Mouse (Mus musculus) limb, embryonic 13.5 days (tissue): ENCODE measurements around the gene Nlrp5. TPM values are rescaled to one million over a fixed set of nuclear protein-coding genes. Genes with fewer than 3 reads are reported as not detected.
"Not testable (repeated sequence)": the region's sequence is repeated elsewhere in the genome, so short reads cannot be mapped to it uniquely, and the experiment has no call there.

ENCODE experiments used
- ATAC-seq: fragments of 200-750 bp; cut with Nextera tagmentation; 2 replicates; pipeline ENCODE4 v1.8.0; 2017; ENCODE audit warnings: low read depth, moderate number of reproducible peaks, moderate TSS enrichment; ENCODE audit not compliant: low FRiP score
- H3K27ac ChIP-seq: fragments of 300-500 bp; sonication (generic); 2 replicates; pipeline ENCODE4 v1.5.1; 2015; ENCODE audit warnings: inconsistent platforms, mild to moderate bottlenecking, moderate library complexity
- H3K27me3 ChIP-seq: fragments of 300-500 bp; sonication (generic); 2 replicates; pipeline ENCODE4 v1.6.1; 2015; ENCODE audit warnings: mild to moderate bottlenecking, inconsistent platforms
- H3K36me3 ChIP-seq: fragments of 300-500 bp; sonication (generic); 2 replicates; pipeline ENCODE4 v1.6.1; 2015; ENCODE audit warnings: inconsistent platforms, mild to moderate bottlenecking, moderate library complexity
- H3K4me1 ChIP-seq: fragments of 300-500 bp; sonication (generic); 2 replicates; pipeline ENCODE4 v1.6.1; 2015; ENCODE audit warnings: inconsistent platforms
- H3K4me2 ChIP-seq: fragments of 300-500 bp; sonication (generic); replicated peaks from 2 replicates; pipeline ENCODE4 v1.6.1; 2015; ENCODE audit warnings: inconsistent platforms, mild to moderate bottlenecking, moderate library complexity
- H3K4me3 ChIP-seq: fragments of 300-500 bp; sonication (generic); 2 replicates; pipeline ENCODE4 v1.5.1; 2015; ENCODE audit warnings: moderate library complexity, mild to moderate bottlenecking, inconsistent platforms
- H3K9ac ChIP-seq: fragments of 300-500 bp; sonication (generic); 2 replicates; pipeline ENCODE4 v1.6.1; 2015; ENCODE audit warnings: mild to moderate bottlenecking, inconsistent platforms
- H3K9me3 ChIP-seq: fragments of 300-500 bp; sonication (generic); 2 replicates; pipeline ENCODE4 v1.6.1; 2016; ENCODE audit warnings: inconsistent platforms
- WGBS: fragments of 180-500 bp; shearing (Covaris S2); methylation state at CpG from one replicate; pipeline ENCODE4 v1.1.7; 2015; 5-methylcytosine and 5-hydroxymethylcytosine counted together
- microRNA-seq: library from miRNA; unstranded; fragments of <30 nt; microRNA quantifications from one replicate; pipeline ENCODE4, GENCODE M21; 2016
- polyA plus RNA-seq: library from polyadenylated mRNA; unstranded; fragments of >200 nt; fragmentation: Nextera tagmentation; extraction: Ambion mirVana; gene quantifications from 2 replicates; pipeline ENCODE4 v1.2.1, GENCODE M21; 2015

The Nlrp5 gene
- 0.05 TPM in 1 of 2 replicates, not detected in the other for polyA plus RNA-seq

DNA sequence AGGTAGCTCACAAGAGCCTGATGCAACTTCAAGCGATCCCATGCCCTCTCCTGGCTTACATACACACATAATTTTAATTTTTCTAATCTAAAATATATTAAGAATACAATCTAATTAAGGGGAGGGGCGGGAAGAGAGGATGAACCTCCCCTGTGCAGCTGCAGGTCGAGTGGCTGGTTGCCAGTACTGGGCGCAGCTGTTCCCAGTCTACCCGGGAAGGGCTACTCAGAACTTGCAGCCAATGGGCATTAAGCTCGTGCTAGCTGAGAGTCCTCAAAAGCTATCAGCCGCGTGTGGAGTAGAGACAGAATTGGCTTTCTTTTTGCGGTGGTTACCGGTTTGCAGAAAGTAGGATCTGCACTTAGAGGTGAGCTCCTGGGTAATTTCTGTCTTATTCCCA lies at the start of gene Nlrp5:
Nlrp5 (plus strand) TSS at position 301 of the 400 bp plus-strand sequence.
- no peaks in the 10 kb centered on the region for H3K36me3 ChIP-seq
- no peak within 1 kb of the TSS for H3K27ac ChIP-seq
- no peak within 1 kb of the TSS for H3K9ac ChIP-seq
- no peak for ATAC-seq
- 74% methylated on average over 10 of the region's 10 CpGs for WGBS
- no peak within 1 kb of the TSS for H3K4me3 ChIP-seq
- H3K4me2 ChIP-seq, result no peak within 1 kb of the TSS
- peaks cover 48% of the 10 kb centered on the region for H3K9me3 ChIP-seq
- H3K4me1 ChIP-seq, result no peaks in the 10 kb centered on the region
- no peaks in the 10 kb centered on the region for H3K27me3 ChIP-seq

- H3K9ac ChIP-seq, H3K27ac ChIP-seq, ATAC-seq, H3K36me3 ChIP-seq, H3K27me3 ChIP-seq, H3K4me1 ChIP-seq, H3K4me3 ChIP-seq, H3K4me2 ChIP-seq: not testable (repeated sequence)
- 89% methylated on average over 13 of the region's 13 CpGs for WGBS
- H3K9me3 ChIP-seq, result peaks cover 50% of the 10 kb centered on the region
Observed at GRCm38 (mm10) chr7:23358311-23358710, 27.4 kb upstream of the Nlrp5 start.

DNA sequence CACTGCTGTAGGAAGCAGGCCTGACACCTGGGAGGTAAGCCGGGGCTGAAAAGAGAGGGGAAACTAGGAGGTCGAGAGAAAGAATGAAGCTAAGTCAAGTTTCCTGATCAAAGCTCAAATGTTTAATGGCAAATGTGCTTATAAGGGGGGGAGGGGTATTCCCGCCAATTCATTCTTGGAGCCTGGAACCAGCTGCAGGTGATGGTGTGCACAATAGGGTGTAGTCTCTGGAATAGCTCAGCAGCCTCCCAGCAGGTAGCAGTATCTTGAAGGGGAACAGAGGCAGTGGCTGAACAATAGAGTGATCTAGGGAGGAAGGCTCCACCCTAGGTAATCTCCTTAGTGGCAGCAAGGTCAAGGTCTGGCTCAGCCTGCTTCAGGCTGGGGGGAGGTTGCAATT lies 84.5 kb downstream of the Nlrp5 start:
- 73% methylated on average over 3 of the region's 3 CpGs for WGBS
- H3K36me3 ChIP-seq, H3K27me3 ChIP-seq, ATAC-seq, H3K9ac ChIP-seq, H3K4me3 ChIP-seq, H3K4me1 ChIP-seq, H3K4me2 ChIP-seq, H3K27ac ChIP-seq: not testable (repeated sequence)
- H3K9me3 ChIP-seq, result peaks cover 44% of the 10 kb centered on the region

DNA sequence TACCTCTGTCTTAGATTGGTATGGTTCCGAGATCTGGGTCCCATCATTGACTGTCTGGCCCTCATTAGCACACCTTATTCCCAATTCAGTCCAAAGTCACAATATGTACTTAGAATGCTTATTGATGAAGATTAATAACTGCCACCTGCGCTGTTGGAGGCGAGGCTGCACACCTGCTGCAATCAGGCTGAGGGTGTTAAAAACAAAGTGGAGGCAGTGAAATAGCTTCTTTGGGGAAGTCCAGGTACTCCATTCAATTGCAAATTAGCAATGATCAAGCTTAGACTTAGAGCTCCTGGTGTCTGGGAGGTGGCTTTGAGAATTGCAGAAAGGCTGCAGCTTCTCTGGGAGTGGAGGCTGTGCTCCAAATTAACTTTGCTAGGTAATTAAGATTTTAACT lies 85.1 kb downstream of the Nlrp5 start:
- ATAC-seq, H3K4me1 ChIP-seq, H3K4me3 ChIP-seq, H3K27me3 ChIP-seq, H3K27ac ChIP-seq, H3K9ac ChIP-seq, H3K4me2 ChIP-seq, H3K36me3 ChIP-seq: not testable (repeated sequence)
- WGBS, result 63% methylated on average over 3 of the region's 3 CpGs
- H3K9me3 ChIP-seq, result peaks cover 44% of the 10 kb centered on the region

DNA sequence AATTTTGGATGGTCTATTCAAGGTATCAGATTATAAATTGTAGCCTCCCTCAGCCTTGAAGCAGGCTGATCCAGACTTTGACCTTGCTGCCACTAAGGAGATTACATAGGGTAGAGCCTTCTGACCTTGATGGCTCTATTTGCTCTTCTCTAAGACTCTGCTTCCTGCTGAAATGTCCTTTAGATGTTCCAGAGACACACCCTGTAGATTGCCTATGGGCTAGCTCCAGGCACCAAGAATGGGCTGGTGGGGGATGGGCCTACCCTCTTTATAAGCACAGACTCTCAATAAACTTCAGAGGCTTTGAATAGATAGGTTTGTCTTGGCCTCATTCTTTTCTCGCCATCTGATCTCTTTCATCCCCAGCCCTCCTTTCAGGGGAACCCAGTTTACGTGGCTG lies 87.2 kb downstream of the Nlrp5 start:
- H3K4me2 ChIP-seq, H3K4me1 ChIP-seq, H3K36me3 ChIP-seq, H3K27me3 ChIP-seq, H3K27ac ChIP-seq, H3K4me3 ChIP-seq, H3K9ac ChIP-seq, ATAC-seq: not testable (repeated sequence)
- WGBS, result 72% methylated on average over 2 of the region's 2 CpGs
- H3K9me3 ChIP-seq, result peaks cover 29% of the 10 kb centered on the region

Small RNAs within 50 kb of the gene (microRNA-seq; reads per million reads assigned to microRNA genes)
- gene Gm25196, result not detected

Other genes starting within 250 kb of the Nlrp5 start
- not detected in 2 replicates for gene Gm10662, start 241.4 kb upstream of the Nlrp5 start, polyA plus RNA-seq
- gene Vmn1r165, start 168.6 kb upstream of the Nlrp5 start, polyA plus RNA-seq, result not detected in 2 replicates
- not detected in 2 replicates for gene Vmn1r166, start 134.2 kb upstream of the Nlrp5 start, polyA plus RNA-seq
- not detected in 2 replicates for gene Gm6902, start 107.0 kb upstream of the Nlrp5 start, polyA plus RNA-seq
- gene Nlrp4e, start 84.7 kb upstream of the Nlrp5 start, polyA plus RNA-seq, result not detected in 2 replicates
- not detected in 2 replicates for gene Vmn1r167, start 121.3 kb downstream of the Nlrp5 start, polyA plus RNA-seq
- gene Vmn1r168, start 153.8 kb downstream of the Nlrp5 start, polyA plus RNA-seq, result not detected in 2 replicates
- gene Vmn1r169, start 189.6 kb downstream of the Nlrp5 start, polyA plus RNA-seq, result not detected in 2 replicates
- gene Vmn1r170, start 220.3 kb downstream of the Nlrp5 start, polyA plus RNA-seq, result not detected in 2 replicates
- not detected in 2 replicates for gene Vmn1r171, start 244.8 kb downstream of the Nlrp5 start, polyA plus RNA-seq